Mouse (Mus musculus) lung, postnatal 36 days (tissue): ENCODE data around the gene Zfp119b.

Source experiments
- DNase-seq: peaks from one replicate; pipeline ENCODE4 v3.0.0; 2022; ENCODE audit warnings: mixed read lengths

Gene Zfp119b

DNA sequence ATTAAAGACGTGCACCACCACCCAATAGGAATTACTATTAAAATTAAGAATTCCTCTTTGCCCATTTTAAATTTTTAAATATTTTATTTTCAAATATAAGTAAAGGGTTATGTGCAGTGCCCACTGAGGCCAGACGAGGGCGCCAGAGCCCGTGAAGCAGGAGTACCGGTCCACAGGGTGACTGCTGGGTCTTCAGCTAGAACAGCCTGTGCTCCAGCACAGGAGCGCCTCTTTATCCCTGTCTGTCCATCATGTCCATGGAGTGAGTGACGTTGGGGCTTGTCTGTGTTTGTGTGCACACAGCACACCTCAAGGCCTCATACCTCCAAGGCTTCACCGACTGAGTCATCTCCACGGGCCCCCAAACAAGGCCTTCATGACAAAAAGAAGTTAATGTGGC is 7.9 kb upstream of the Zfp119b start:
- DNase-seq, result peak; percentile 87

DNA sequence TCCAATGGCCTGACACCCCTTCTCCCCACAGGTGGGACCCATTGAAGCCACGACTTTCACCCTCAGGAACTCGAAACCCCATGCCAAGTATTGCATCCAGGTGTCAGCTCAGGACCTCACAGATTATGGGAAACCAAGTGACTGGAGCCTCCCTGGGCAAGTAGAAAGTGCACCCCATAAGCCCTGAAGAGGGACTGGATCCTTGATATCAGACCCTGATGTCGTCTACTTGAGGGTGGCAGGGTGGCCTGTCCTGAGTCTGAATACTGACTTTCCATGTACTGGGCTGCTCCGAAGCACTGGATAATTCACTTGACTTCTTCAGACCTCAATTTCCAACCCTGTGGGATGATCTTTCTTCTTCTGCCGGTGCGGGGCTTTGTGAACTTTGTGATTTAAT is 7.3 kb upstream of the Zfp119b start:
- DNase-seq, result no peak

DNA sequence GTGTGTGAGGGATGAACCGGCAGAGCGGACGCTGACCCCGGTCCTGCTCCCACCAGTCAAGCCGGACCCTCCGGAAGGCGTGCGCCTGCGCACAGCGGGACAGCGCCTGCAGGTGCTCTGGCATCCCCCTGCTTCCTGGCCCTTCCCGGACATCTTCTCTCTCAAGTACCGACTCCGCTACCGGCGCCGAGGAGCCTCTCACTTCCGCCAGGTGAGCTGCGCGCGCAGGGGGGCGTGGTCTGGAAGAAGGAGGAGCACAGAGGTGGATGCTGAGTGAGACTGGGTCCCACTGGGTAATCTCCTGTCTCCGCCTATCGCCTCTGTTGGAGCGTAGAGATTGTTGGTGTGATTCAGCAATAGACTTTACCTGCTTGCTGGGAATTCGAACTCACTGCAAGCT is 6.8 kb upstream of the Zfp119b start:
- DNase-seq, result peak; percentile 86

DNA sequence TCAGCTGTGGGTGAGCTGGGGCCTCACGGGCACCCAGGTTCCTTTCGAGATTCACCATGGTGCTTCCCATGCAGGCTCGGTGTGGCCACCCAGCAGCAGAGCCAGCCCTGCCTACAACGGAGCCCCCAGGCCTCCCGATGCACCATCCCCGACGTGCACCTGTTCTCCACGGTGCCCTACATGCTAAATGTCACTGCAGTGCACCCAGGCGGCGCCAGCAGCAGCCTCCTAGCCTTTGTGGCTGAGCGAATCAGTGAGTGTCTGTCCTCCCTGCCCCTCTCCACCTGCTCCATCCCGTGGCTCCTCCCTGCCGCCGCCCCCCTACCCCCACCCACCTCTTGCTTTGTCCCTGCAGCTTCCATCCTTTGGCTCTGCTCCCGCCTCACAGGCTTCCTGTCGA is 4.9 kb upstream of the Zfp119b start:
- DNase-seq, result no peak

DNA sequence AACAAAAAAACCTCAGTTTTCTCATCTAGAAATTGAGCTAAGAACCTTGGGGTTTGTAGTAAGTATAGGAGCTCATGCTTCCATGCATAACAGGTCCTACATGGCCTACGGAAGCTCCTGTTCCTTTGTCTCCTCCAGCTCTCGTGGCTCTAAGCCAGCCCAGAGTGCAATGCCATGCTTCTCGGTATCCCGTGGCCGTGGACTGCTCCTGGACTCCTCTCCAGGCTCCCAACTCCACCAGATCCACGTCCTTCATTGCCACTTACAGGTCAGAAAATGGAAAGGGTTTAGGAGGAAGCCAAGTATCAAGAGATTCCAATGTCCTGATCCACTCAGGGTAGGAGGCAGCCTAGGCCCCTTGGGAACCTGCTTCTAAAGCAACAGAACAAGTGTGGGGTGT is 4.5 kb upstream of the Zfp119b start:
- no peak for DNase-seq

DNA sequence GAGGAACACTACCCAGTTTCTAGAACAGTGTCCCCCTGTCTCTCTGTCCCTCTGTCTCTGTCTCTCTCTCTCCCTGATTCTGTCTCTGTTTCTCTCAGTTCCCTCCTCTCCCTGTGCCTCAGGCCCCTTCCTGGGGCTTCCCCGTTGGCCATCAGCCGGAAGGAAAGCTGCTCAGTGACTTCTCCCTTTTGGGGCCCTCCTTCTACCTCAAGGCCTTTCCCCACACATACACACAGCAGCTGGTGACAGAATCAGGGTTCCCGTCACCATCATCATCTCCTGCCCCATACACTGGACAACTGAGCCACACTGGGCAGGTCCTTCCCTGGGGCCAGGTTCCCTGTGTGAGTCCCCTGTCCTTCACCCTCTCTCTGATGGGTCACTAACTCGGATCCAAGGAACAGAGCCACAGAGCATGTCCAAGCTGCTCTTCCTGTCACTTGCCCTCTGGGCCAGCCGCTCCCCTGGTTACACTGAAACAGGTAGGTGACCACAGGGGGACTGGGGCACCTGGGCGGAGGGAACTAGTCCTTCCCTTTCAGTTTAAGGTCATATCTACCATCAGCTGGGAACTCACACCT is 3.2 kb upstream of the Zfp119b start, which contains the start of gene Ebi3:
Gene Ebi3, plus strand, starts transcription at position 194 of the 581 bp plus-strand sequence.
- no peak for DNase-seq

DNA sequence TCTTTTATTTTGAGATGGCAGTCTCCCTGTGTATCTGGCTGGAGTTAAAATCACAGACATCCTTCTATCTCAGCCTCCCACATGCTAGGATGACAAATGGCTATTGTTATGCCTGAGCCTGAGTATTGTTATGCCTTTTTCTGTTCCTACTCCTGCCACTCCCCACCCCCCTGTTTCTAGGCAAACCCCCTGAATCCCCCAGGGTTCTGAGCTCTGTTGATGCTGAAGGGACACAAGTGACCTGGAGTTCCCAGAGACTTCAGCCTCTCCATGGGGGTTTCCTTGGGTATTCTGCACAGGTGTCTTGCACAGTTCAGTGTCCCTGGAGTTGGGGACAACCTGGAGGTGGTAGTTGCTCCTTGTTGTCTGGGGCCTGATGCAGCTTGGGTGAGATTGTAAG is 2.7 kb upstream of the Zfp119b start:
- no peak for DNase-seq

DNA sequence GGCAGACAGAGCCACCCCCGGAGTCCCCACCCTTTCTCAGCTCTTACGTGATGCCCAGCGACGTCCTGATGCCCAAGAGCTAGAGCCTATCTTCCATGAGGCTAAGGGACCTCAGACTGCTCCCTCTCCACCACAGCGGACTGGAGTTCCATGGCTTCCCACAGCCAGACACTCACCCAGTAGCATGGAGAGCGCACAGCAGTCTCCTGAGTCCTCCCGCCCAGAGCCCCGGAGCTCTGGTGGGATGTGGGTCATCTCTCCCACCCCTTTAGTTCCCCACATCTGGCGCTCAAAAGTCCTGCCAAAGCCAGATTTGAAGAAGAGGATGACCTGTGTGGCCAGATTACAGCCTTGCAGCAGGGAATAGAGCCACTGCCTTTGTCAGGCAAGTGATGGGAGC is 1.3 kb upstream of the Zfp119b start:
- no peak for DNase-seq

DNA sequence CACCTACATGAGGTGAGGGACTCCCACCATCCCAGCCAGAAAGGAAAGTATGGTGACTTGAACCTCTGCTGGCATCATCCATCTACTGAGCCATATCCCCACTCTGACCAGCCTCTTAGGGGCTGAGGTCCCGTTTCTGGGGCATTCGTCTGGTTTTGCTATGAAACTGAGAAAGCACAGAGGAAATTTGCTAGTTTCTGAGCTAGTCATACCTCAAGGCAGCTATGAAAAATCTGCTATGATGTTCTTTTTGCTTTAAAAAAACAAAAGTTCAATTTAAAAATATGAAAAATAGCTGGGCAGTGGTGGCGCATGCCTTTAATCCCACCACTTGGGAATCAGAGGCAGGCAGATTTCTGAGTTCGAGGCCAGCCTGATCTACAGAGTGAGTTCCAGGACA is 653 bp downstream of the Zfp119b start:
- DNase-seq, result no peak

DNA sequence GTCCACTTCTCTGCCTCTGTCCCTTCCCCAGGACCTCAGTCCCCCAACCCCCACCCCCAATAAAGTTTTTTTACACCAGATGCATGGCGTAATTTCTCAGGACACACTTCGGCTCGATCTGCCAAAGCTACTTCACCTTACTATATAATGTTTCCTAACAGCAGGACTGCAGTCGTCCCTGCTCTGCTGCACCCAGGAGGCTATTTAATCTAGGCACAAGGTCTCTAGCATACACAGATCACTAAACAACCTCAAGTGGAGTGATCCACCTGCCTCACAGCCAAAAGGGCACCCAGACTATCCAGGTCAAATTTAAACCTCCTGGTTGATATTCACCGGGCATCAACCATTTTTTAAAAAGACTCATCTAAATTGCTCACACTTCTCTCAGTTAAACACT is 3.6 kb downstream of the Zfp119b start:
- no peak for DNase-seq

DNA sequence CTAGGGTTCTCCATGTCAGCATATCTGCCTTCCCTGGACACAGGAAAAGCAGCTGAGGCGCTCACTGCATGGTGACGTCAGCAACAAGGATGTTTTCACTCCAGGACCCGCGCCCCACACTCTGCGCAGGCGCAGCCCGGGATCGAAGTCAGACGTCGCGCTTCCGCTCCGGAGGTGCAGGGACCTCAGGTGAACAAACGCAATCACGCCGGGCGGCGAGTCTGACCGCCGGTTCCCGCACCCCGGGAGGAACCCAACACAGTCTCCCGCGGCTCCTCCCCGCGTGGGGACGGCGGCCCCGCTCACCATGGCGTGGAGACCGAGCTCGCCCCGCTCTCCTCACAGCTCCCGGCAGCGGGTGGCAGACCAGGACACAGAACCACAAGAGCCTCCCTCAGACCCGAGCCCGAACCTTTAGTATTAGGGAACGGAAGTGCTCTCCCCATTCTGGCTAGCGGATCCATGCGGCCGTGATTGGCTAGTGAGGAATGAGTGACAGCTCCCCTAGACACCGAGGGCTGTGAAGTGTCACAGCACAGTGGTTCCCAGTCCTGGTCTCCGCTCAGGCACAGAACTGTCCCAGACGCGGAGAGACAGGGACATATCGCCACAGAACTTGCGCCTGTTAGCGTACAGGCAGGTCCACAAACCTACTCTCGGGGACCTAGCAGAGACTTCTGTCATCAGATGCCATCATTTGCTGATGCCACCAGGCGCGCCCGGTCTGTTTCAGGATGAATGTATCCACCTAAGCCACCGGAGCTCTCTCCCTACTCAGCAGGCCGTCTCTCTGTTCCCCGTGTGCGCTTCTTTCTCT is 4.2 kb downstream of the Zfp119b start:
- DNase-seq, result peak; percentile 97

DNA sequence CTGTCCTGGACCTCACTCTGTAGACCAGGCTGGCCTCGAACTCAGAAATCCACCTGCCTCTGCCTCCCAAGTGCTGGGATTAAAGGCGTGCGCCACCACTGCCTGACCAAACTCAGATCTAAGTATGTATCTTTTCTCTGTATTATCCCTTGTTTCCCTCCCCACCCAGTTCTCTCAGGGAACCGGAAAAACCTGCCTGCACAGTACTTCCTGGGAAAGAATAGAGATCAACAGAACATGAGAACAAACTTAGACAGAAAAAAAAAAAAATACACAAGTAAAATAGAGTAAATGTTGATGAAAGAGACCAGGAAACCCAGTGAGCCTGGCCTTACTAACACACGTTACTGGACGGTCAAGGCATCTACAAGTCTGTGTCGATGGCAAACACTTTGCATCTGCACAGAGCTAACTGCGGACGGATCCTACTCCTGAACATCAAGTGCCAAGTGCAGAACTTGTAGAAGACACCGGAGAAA is 4.9 kb downstream of the Zfp119b start:
- DNase-seq, result peak; percentile 67

DNA sequence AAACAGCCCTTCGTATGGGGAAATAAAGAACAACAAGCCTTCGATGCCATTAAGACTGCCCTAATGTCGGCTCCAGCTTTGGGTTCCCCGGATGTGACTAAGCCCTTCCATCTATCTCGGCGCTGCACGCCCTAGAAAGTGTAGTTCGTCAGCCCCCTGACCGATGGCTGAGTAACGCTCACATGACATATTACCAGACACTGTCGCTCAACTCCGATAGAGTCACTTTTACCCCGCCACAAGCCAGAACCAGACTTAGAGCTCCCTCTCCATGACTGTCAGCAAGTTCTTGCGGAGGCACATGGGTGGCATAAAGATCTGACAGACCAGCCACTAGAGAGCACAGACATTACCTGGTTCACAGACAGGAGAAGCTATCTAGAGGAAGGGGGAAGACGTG is 16.1 kb downstream of the Zfp119b start:
- DNase-seq, result no peak

DNA sequence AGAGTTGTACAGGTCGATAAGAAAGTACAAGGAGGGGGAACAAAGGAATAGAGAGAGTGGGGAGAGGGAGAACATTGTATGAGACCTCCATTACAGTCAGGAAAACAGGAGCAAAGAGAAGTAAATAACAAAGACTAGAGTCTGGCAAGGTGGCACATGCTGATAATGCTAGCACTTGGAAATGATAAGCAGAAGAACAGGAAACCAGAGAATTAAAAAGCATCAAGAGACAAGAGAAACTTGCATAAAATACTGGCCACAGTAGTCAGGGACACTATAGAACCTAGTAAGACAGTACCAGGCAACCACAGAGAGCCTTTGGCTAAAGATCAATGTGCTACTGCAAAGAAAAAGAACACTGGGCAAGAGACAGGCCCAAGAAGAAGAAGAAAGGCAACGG is 16.7 kb downstream of the Zfp119b start:
- DNase-seq, result no peak

DNA sequence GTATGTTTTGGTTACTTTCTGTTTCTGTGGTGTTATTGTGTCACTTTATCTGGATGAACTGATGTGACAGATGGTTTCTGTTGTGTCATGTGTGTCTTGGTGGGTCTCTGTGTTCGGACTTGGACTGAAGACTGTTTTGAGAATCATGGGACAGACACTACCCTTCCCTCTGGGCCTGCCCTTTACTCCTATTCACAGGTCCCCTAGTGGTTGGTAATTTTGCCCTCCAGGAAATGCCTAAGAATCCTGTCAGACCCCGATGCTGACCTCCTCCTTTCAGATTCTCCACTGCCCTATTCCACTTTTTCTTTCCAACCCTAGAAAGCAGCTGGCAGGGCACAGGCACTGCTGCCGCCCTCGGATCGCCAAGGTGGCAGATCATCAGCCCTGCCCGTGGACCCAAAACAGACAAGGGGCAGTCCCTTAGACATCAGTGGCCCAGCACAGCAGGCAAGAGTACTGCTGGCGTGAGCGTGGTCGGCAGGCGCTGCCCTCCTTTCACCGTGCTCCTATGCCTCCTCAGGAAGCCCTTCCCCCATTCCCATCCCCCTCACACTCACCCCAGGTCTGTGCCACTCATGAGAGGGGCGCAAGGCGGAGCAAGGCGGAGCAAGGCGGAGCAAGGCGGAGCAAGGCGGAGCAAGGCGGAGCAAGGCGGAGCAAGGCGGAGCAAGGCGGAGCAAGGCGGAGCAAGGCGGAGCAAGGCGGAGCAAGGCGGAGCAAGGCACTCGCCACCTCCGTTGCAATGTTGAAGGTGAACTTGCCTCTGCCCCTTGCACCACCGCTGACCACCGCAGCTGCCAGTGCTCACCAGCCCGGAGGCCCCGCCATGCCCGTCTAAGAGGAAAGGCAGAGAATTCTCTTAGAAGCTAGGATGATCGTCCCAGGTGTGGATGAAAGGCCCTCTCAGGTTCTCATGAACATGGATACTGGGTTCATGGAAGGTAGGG is 17.5 kb downstream of the Zfp119b start:
- DNase-seq, result peak; percentile 72

DNA sequence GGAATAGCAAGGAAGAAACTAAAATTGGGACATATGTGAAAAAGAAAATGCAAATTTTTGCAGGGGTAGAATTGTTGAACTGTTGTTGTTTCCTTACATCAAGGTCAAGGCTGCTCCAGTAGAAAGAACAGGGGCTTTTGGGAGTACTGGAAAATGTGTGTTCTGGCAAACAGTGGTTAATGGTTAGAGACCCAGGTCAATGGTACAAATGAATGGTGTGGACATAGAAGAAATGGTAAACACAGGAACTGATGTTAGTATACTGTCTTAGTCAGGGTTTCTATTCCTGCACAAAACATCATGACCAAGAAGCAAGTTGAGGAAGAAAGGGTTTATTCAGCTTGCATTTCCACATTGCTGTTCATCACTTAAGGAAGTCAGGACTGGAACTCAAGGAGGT is 42.6 kb downstream of the Zfp119b start:
- no peak for DNase-seq

DNA sequence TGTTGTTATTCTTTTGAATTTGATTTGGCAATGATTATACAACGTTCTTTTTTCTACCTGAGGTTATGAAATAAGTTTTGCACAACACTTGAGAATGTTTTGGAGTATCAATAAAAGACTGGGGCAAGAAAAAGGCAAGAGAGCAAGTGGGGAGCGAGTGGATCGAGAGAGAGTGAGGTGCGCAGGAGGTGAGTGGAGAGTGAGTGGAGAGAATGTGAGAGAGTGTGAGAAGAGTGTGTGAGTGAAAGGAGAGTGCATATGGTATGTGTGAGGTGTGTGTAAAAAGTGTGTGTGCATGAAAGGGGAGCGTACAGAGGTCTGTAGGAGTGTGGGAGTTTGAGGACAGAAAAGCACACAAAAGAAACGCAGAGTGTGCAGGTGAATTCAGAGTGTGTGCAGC is 45.2 kb downstream of the Zfp119b start:
- no peak for DNase-seq

DNA sequence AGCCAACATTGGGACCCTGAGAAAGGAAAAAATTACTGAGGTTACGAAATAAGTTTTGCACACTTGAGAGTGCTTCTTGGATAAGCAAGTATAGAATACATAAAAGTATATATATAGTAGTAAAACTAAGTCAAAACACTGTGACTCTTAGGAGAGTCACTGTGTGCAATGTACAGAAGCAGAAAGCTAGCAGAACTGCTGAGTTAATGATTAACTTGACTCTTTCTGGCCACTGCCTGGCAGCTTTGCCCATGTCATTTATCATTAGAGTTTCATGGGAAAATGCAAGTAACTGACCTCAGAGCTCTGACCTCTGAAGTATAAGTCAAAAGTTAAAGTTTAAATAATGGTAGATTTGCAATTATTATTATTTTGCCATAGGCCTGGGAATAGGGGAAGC is 45.6 kb downstream of the Zfp119b start:
- DNase-seq, result no peak

DNA sequence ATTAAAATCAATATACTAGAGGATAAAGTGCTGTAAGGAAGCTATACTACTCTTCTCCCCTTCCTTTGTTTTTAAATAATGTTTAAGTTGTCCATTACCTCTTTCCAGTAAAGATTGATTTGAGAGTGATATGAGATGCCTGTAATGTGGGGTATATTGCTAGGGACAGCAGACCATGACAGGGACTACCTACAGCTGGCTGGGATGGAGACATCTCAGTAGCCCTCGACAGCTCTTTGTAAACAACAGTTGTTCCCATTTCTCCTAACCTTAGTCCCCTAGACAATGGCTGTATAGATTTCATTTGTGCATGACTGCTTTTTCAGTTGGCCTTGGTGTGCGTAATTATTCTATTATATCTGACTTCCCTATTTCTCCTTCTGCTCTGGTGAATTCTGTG is 46.2 kb downstream of the Zfp119b start:
- DNase-seq, result no peak

DNA sequence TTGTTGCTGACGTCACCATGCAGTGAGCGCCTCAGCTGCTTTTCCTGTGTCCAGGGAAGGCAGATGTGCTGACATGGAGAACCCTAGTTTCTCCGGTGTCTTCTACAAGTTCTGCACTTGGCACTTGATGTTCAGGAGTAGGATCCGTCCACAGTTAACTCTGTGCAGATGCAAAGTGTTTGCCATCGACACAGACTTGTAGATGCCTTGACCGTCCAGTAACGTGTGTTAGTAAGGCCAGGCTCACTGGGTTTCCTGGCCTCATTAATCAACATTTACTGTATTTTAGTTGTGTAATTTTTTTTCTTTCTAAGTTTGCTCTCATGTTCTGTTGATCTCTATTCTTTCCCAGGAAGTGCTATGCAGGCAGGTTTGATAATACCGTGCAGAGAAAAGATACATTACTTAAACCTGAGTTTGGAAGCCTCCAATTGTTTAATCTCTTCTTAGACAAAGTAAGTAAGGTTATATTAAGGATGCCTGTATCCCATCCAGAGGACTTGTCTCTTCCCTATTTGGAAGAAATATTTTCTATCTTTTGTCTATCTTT is 56.8 kb downstream of the Zfp119b start:
- DNase-seq, result peak; percentile 23
